In the genomic region with DNA sequence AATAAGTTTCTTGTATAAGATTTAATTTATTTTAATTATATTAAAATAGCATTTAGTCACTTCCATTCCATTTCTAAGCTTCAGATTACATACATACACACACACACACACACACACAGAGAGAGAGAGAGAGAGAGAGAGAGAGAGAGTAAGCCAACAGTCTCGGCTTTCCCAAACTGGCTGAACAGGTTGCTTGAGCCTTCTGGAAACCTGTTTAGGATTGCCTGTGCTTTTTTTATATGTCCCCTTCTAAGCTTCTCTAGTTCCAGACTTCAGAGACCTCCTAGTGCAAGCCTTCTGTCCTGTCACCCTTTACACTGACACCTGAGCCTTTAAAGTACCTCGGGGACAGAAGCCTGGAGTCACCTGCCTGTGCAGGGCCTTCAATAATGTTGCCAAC, we compare ENCODE assay signal across 11 mouse cellular contexts. TPM values are rescaled to one million over a fixed set of nuclear protein-coding genes. Genes with fewer than 3 reads are reported as not detected.
DNase-seq lines count a peak whose midpoint lies in the region; ATAC-seq and TF ChIP-seq lines count a peak whose summit lies in the region.
"Had no signal": no experiment of that assay in that cellular context is flagged by ENCODE, and none has a peak within 500 bp of the region (broad histone marks: within the 10 kb centered on the region; RNA-seq: fewer than 3 reads in every experiment).

No protein-coding gene starts in this region.

- no peak for TF ChIP-seq CTCF in intestine, postnatal 0 days (IDR thresholded peaks at IDR 0.05; ENCODE audit: low read depth)
- no peak for TF ChIP-seq CTCF in thymus, adult 2 months (IDR thresholded peaks at IDR 0.05; ENCODE audit: borderline replicate concordance, control insufficient read depth, extremely low read depth, insufficient read depth, low read length, poor library complexity)

- TF ChIP-seq POLR2A in thymus, adult 2 months (IDR thresholded peaks at IDR 0.05; ENCODE audit: control insufficient read depth, extremely low read depth, insufficient read depth, low read length, poor library complexity): no peak
- TF ChIP-seq POLR2A in limb, embryonic 14.5 days (IDR thresholded peaks at IDR 0.05; ENCODE audit: borderline replicate concordance, extremely low read depth, insufficient read depth, insufficient read length): no peak

- H3K4me3 ChIP-seq in intestine, embryonic 14.5 days (ENCODE audit: low read depth, low read length): no peak overlapping the region
- H3K4me3 ChIP-seq in intestine, postnatal 0 days (ENCODE audit: low read depth, low read length): no peak overlapping the region
- no peak overlapping the region for H3K4me3 ChIP-seq in thymus, adult 2 months (ENCODE audit: control insufficient read depth, insufficient read depth, low read length)
- H3K4me3 ChIP-seq in limb, embryonic 14.5 days (replicated peaks; ENCODE audit: low read length): no peak overlapping the region
- H3K4me3 ChIP-seq: megakaryocyte, embryonic 14.5 days had no signal

- WGBS in intestine, embryonic 14.5 days: 31% methylated on average over 2 of the region's 2 CpGs
- WGBS in intestine, postnatal 0 days: 36% methylated on average over 2 of the region's 2 CpGs
- WGBS in thymus, adult 2 months: 80% methylated on average over 2 of the region's 2 CpGs
- WGBS in limb, embryonic 14.5 days: 24% methylated on average over 2 of the region's 2 CpGs

- no peak overlapping the region for H3K9ac ChIP-seq in intestine, embryonic 14.5 days (ENCODE audit: low read length)
- no peak overlapping the region for H3K9ac ChIP-seq in intestine, postnatal 0 days (ENCODE audit: low read depth, low read length)
- H3K9ac ChIP-seq in limb, embryonic 14.5 days (ENCODE audit: low read depth, low read length, severe bottlenecking): no peak overlapping the region

- no peaks in the 10 kb centered on the region for H3K36me3 ChIP-seq in intestine, embryonic 14.5 days (ENCODE audit: control insufficient read depth, insufficient read depth, low read length)
- H3K36me3 ChIP-seq in intestine, postnatal 0 days (ENCODE audit: control insufficient read depth, insufficient read depth): peaks cover 20% of the 10 kb centered on the region
- peaks cover 11% of the 10 kb centered on the region; the same call in 1 of the 2 replicates for H3K36me3 ChIP-seq in thymus, adult 2 months (ENCODE audit: control insufficient read depth, insufficient read depth, low read length)
- 0 out of 2 replicates have a peak, but pooled peaks cover 2% of the 10 kb centered on the region for H3K36me3 ChIP-seq in limb, embryonic 14.5 days (ENCODE audit: control insufficient read depth, insufficient read depth, low read length)

- H3K27ac ChIP-seq in intestine, embryonic 14.5 days (ENCODE audit: low read depth): peak overlapping the region; percentile 23; the same call in 1 of the 2 replicates
- no peak overlapping the region for H3K27ac ChIP-seq in intestine, postnatal 0 days (ENCODE audit: low read depth, low read length)
- H3K27ac ChIP-seq in thymus, adult 2 months (ENCODE audit: control insufficient read depth, insufficient read depth, low read length): peak overlapping the region; percentile 20; the same call in 1 of the 2 replicates
- H3K27ac ChIP-seq in limb, embryonic 14.5 days (replicated peaks; ENCODE audit: low read depth, low read length): 0 out of 2 replicates have a peak overlapping the region, but pooled peaks have one; percentile 38

- no peak for DNase-seq in intestine, embryonic 14.5 days (ENCODE audit: low spot score)
- DNase-seq in thymus, adult 2 months: no peak
- DNase-seq in thymus, postnatal 36 days: no peak
- peak; percentile 52 for DNase-seq in limb, embryonic 14.5 days (ENCODE audit: low spot score)
- no peak for DNase-seq in B cell, adult 2 months
- DNase-seq in urinary bladder, postnatal 36 days (ENCODE audit: low spot score in 2 of 2): no peak
- DNase-seq: cerebellum, adult 2 months; kidney, postnatal 36 days had no signal

- no peak for ATAC-seq in intestine, embryonic 14.5 days (replicated peaks; ENCODE audit: low FRiP score, low TSS enrichment, low read depth)
- ATAC-seq in intestine, postnatal 0 days: no peak
- no peak for ATAC-seq in limb, embryonic 14.5 days (ENCODE audit: low FRiP score, low read depth)
- ATAC-seq: hindbrain, embryonic 16.5 days had no signal

- no peaks in the 10 kb centered on the region for H3K9me3 ChIP-seq in intestine, embryonic 14.5 days (ENCODE audit: control insufficient read depth, low read length)
- H3K9me3 ChIP-seq in intestine, postnatal 0 days (ENCODE audit: control insufficient read depth): no peaks in the 10 kb centered on the region
- no peaks in the 10 kb centered on the region for H3K9me3 ChIP-seq in limb, embryonic 14.5 days (ENCODE audit: control insufficient read depth, low read length)
- H3K9me3 ChIP-seq: megakaryocyte, embryonic 14.5 days had no signal

- no peak overlapping the region for H3K4me2 ChIP-seq in intestine, embryonic 14.5 days (ENCODE audit: low read length)
- H3K4me2 ChIP-seq in intestine, postnatal 0 days (replicated peaks; ENCODE audit: low read depth): no peak overlapping the region
- no peak overlapping the region; the same call in 1 of the 2 replicates for H3K4me2 ChIP-seq in limb, embryonic 14.5 days (replicated peaks; ENCODE audit: low read depth, low read length, severe bottlenecking)

- no peaks in the 10 kb centered on the region for H3K27me3 ChIP-seq in intestine, embryonic 14.5 days (replicated peaks; ENCODE audit: control insufficient read depth, insufficient read depth, low read length)
- no peaks in the 10 kb centered on the region for H3K27me3 ChIP-seq in intestine, postnatal 0 days (replicated peaks; ENCODE audit: control insufficient read depth, insufficient read depth, low read length)
- H3K27me3 ChIP-seq in thymus, adult 2 months (ENCODE audit: control insufficient read depth, insufficient read depth, low read length): no peaks in the 10 kb centered on the region
- no peaks in the 10 kb centered on the region for H3K27me3 ChIP-seq in limb, embryonic 14.5 days (ENCODE audit: control insufficient read depth, insufficient read depth, low read length)
- H3K27me3 ChIP-seq: megakaryocyte, embryonic 14.5 days had no signal

- peaks cover 41% of the 10 kb centered on the region for H3K4me1 ChIP-seq in intestine, embryonic 14.5 days (replicated peaks; ENCODE audit: control insufficient read depth, insufficient read depth, low read length)
- peaks cover 16% of the 10 kb centered on the region; the same call in 1 of the 2 replicates for H3K4me1 ChIP-seq in intestine, postnatal 0 days (replicated peaks; ENCODE audit: control insufficient read depth, insufficient read depth, low read length)
- H3K4me1 ChIP-seq in thymus, adult 2 months (replicated peaks; ENCODE audit: control insufficient read depth, insufficient read depth, low read length): peaks cover 24% of the 10 kb centered on the region
- peaks cover 19% of the 10 kb centered on the region for H3K4me1 ChIP-seq in limb, embryonic 14.5 days (ENCODE audit: control insufficient read depth, insufficient read depth, low read length)

RNA-seq across cellular contexts. Expression of gene Rbm44, which starts 59.2 kb away (rescaled TPM):
- 0.94 and 1.3 TPM in 2 replicates for polyA plus RNA-seq in intestine, embryonic 14.5 days (2014; fragmentation: Nextera tagmentation; extraction: Ambion mirVana)
- 0.13 and 0.52 TPM in 2 replicates for polyA plus RNA-seq in intestine, postnatal 0 days (2015; fragmentation: Nextera tagmentation; extraction: Ambion mirVana)
- polyA plus RNA-seq in thymus, adult 2 months (2012; rRNA removed): 0.27 and 0.70 TPM in 2 replicates
- polyA plus RNA-seq in limb, embryonic 14.5 days (2012; rRNA removed): 0.51 and 0.60 TPM in 2 replicates
- 0.78 and 0.95 TPM in 2 replicates for polyA plus RNA-seq in limb, embryonic 14.5 days (2014; fragmentation: Nextera tagmentation; extraction: Ambion mirVana)
